Mouse (Mus musculus) MEL (cell line): ENCODE data around the gene Rlim.

ENCODE experiments used
- CTCF ChIP-seq, 3 experiments: IDR thresholded peaks in 2 of 3; conservative IDR thresholded peaks in 1 of 3; 2 replicates each; pipeline ENCODE4 v1.5.1; 2011 to 2012; ENCODE audit warnings: low read length in 3 of 3, low read depth in 2 of 3, mild to moderate bottlenecking in 2 of 3, improper control_type of control experiment in 1 of 3, inconsistent platforms in 1 of 3, mixed read lengths in 1 of 3, moderate library complexity in 1 of 3; ENCODE audit not compliant: control insufficient read depth in 1 of 3, insufficient read depth in 1 of 3, poor library complexity in 1 of 3, severe bottlenecking in 1 of 3
- MYB ChIP-seq: IDR thresholded peaks from 2 replicates; pipeline ENCODE4 v1.6.1; 2011; ENCODE audit warnings: mild to moderate bottlenecking, low read depth, low read length, improper control_type of control experiment
- POLR2A ChIP-seq, 2 experiments: IDR thresholded peaks; 2 replicates each; pipeline ENCODE4 v1.6.1; 2011 to 2012; ENCODE audit warnings: low read length in 2 of 2, mild to moderate bottlenecking in 2 of 2, control low read depth in 1 of 2, improper control_type of control experiment in 1 of 2, low read depth in 1 of 2, moderate library complexity in 1 of 2; ENCODE audit not compliant: control insufficient read depth in 1 of 2, insufficient read depth in 1 of 2, poor library complexity in 1 of 2
- SMC3 ChIP-seq: IDR thresholded peaks from 2 replicates; pipeline ENCODE4 v1.6.1; 2011; ENCODE audit warnings: low read depth, low read length, improper control_type of control experiment
- TCF12 ChIP-seq: IDR thresholded peaks from 2 replicates; pipeline ENCODE4 v1.6.1; 2014; ENCODE audit warnings: low read depth, mild to moderate bottlenecking, inconsistent platforms, low read length, improper control_type of control experiment, moderate library complexity
- ZMIZ1 ChIP-seq: IDR thresholded peaks from 2 replicates; pipeline ENCODE4 v1.6.1; 2012; ENCODE audit warnings: low read depth, mild to moderate bottlenecking, inconsistent platforms, low read length, improper control_type of control experiment, moderate library complexity

DNA sequence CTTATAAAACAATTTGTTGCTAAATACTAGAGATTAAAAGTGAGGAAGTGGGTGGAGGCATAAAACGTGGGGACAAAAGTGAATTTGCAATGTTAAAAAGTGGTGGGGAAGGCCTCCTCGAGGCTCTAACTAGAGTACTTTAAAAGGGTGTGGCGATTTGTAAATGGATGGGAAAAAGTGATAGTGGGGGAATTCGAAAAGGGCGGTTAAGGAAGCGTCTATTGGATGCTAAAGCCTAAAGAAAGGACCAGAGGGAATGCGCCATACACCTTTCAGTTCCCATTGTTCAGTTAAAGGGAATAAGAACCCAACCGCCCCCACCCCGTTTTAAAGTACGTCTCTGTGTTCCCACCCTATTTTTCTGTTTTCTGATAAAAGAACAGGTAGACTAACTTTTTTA is 722 bp upstream of the Rlim start:
- no peak for TF ChIP-seq POLR2A (IDR thresholded peaks at IDR 0.05; ENCODE audit: control insufficient read depth in 1 of 2, insufficient read depth in 1 of 2, low read depth in 1 of 2, low read length in 2 of 2, poor library complexity in 1 of 2)
- no peak for TF ChIP-seq SMC3
- no peak for TF ChIP-seq TCF12
- TF ChIP-seq MYB: no peak
- no peak for TF ChIP-seq ZMIZ1
- TF ChIP-seq CTCF (IDR thresholded peaks at IDR 0.05 in 2 of 3, conservative IDR thresholded peaks at IDR 0.05 in 1 of 3; ENCODE audit: control insufficient read depth in 1 of 3, insufficient read depth in 1 of 3, low read depth in 2 of 3, low read length in 3 of 3, poor library complexity in 1 of 3, severe bottlenecking in 1 of 3): no peak
